Mouse (Mus musculus) erythroid progenitor cell, adult 5-6 weeks (primary cell): ENCODE measurements around the gene Tbc1d8b. TPM values are rescaled to one million over a fixed set of nuclear protein-coding genes. Genes with fewer than 3 reads are reported as not detected.
"Not testable (repeated sequence)": the region's sequence is repeated elsewhere in the genome, so short reads cannot be mapped to it uniquely, and the experiment has no call there.

Source experiments
- ATAC-seq: replicated peaks from 2 replicates; pipeline ENCODE4 v1.8.0; 2016; ENCODE audit warnings: moderate number of reproducible peaks, mild to moderate bottlenecking, moderate TSS enrichment, inconsistent platforms; ENCODE audit not compliant: poor library complexity, low FRiP score, severe bottlenecking
- total RNA-seq, 2 experiments: library from RNA; stranded (forward) in 1 of 2; stranded (reverse) in 1 of 2; fragments of 150-400 nt in 1 of 2; fragments of 186-747, 209-891 nt in 1 of 2; gene quantifications; 2 replicates each; pipeline versions ENCODE4 v1.2.3 to v1.2.4; 2015 to 2017; ENCODE audit warnings: low replicate concordance in 2 of 2

Tbc1d8b gene
- total RNA-seq (2015; ENCODE audit: low replicate concordance): 0.84 and 6.1 TPM in 2 replicates
- 1.6 and 2.4 TPM in 2 replicates for total RNA-seq (2017; ENCODE audit: low replicate concordance)

- peak; percentile 98 for ATAC-seq
These were observed at the start of gene Tbc1d8b for GRCm38 (mm10) chrX:139684775-139685695. Gene Tbc1d8b (plus strand): TSS chrX:139684996.

GRCm38 (mm10) chrX:139639744-139640143 is 45.1 kb upstream of the Tbc1d8b start:
- no peak for ATAC-seq

DNA sequence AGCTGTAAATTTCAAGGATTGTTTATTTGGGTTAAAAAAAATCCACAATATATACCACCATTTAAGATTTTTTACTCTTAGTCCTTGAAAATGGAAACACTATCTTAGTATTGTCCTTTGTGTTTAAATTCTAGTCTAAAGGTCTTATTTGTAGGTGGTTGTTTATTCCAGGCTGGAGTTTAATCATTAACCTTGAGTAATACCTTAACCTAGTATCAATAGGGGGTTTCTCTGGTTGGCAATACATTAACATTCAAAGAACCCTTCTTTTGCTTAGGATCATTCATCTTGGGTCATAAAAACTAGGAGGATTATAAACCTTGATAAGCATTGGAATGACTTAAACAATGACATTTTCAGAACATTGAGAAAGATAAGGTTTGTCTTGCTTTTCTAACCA is 44.4 kb upstream of the Tbc1d8b start:
- no peak for ATAC-seq

GRCm38 (mm10) chrX:139652226-139652625 is 32.6 kb upstream of the Tbc1d8b start:
- no peak for ATAC-seq

DNA sequence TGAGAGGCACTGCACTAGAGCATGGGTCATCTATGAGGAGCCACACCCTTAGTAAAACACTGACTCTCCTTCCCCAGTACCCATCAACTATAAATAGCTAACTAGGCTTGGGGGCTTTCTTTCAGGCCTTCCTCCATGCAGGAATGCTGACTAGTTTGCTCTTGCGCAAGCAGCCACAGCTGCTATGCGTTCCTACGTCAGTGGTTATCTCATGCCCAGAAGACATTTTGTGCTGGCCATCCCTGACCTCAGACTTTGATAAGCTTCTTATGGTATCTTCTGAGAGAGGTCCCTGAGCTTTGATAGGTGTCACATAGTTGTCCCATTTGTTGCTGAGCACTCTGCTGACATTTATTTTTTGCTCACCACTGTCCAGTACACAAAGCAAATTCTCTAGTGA is 31.5 kb upstream of the Tbc1d8b start:
- ATAC-seq: no peak

DNA sequence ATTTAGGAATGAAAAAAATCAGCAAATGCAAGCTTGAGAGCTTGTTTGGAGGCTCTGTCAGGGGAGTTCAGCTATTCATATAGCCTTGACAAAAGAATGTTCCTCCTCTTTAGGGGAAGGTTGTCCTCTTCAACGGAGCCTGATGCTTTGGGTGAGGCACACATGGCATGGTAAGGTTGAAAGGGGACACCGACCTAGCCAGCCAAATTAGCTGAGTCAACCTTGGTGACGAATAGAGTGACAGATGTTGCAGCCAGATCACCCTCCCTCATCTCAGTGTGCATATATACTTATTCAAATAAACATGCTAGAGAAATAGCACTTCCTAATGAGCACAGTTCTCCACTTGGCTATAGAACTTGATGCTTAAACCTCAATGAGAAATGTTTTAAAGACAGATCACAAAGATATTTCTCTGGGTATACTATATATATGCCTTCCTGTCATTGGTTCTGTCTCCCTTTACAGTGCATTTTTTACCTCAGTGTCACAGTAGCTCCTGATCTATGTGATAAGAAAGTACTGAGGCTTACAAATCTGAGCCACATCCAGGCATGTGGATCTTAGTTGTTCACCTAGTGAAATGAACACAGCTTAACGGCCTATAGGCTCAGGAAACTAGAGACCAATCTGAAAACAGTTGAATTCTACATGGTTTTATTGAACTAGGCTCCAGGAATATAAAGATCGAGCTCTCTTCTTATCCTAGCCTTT is 30.3 kb upstream of the Tbc1d8b start:
- ATAC-seq: no peak

GRCm38 (mm10) chrX:139662111-139662510 is 22.7 kb upstream of the Tbc1d8b start:
- no peak for ATAC-seq

- ATAC-seq: no peak
These were observed 19.0 kb upstream of the Tbc1d8b start for GRCm38 (mm10) chrX:139665829-139666228.

- no peak for ATAC-seq
These were observed 404 bp upstream of the Tbc1d8b start for GRCm38 (mm10) chrX:139684410-139684774.

GRCm38 (mm10) chrX:139714381-139714780 is 29.6 kb downstream of the Tbc1d8b start, which contains the start of gene Gm15013:
Gene Gm15013 (minus strand): TSS chrX:139714481.
- no peak for ATAC-seq

DNA sequence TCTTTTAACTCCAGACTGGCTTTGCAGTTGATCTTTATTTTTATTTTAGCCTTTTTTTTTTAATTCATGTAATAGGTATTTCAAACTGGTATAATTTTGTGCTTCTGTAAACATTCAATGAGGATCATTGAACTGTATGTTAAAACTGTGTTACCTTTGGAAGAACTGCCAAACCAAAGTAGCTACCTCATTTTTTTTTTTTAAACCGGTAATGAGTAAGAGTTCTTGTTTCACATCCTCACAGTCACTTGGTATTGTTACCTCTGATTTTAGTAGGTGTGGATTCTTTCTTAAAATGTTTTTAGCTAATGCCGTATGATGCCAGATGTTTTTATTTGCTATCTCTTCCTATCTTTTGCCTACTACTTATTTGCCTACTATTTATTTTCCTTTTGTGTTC is 37.6 kb downstream of the Tbc1d8b start:
- no peak for ATAC-seq

DNA sequence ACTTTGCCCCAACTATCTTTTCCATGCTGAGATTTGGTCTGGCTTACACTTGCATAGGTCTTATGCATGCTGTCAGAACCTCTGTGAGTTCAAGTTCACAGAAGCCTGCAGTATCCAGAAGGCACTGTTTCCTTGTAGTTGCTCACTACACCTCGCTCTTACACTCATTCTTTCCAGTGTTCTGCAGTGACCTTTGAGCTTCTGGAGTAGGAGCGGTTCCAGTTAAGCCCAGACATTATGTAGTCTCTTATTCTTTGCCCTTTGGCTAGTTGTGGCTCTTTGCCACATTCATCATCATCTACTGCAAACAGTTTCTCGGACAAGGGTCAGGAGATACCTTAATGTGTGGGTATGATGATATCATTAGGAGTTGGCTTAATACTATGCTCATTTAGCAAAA is 45.7 kb downstream of the Tbc1d8b start:
- ATAC-seq: no peak

DNA sequence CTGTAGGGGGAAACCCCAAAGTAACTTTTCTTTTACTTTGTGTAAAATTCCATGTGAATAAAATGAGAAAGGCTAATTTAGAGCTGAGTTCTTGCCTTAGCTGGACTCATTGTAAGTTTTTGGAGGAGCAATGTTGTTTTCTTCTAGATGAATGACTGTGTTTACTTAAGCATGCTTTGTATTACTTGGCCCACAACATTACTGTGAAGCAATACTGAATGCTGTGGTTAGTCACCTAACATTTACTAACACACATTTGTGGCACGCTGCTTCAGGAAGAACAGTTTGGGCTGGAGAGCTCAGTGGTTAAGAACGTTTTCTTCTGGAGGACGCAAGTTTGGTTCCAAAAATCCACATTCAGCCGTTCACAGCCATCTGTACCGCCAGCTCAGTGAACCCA is 52.3 kb downstream of the Tbc1d8b start:
- no peak for ATAC-seq

GRCm38 (mm10) chrX:139751855-139752254 is 67.1 kb downstream of the Tbc1d8b start:
- no peak for ATAC-seq

DNA sequence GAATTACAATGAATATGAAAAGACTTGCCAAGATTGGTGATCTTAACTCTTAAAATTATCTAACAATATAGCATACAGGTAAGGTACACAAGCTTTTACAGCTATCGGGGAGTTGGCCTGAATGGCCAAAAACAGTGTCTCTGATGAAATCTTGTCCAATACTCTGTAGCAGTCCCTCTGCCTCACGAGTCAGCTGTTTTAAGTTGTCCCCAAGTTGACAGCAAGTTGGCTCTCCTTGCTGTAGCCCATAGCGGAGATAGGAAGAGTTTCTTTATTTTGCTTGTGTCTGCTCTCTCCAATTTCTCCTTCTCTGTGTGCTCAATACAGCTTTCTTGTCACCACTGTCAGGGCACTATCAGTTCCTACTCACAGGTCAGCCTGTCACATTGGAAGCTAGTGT is 73.8 kb downstream of the Tbc1d8b start:
- not testable (repeated sequence) for ATAC-seq

DNA sequence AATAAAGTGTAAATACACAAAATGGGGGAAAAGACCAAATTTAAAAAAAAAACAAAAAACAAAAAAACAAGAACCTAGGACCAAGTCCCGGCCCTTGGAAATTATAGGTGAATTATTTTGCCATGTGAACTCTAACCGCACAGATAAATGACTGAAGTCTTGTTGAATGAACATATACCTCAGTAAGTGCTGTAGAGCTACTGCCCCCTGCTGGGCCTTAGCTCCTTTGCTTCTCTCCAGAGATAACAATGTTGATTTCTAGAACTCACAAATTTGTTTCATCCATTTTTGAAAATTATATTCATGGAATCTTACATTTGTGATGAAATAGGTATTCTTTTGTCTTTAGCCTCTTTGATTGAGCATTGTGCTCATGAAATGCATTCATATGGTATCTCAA is 77.8 kb downstream of the Tbc1d8b start:
- no peak for ATAC-seq

- ATAC-seq: no peak
These were observed 85.3 kb downstream of the Tbc1d8b start for GRCm38 (mm10) chrX:139769975-139770637.

GRCm38 (mm10) chrX:139774309-139775083 is 89.7 kb downstream of the Tbc1d8b start:
- peak; percentile 67 for ATAC-seq

- ATAC-seq: 0 out of 2 replicates have a peak, but pooled peaks have one; percentile 34
These were observed 90.4 kb downstream of the Tbc1d8b start for GRCm38 (mm10) chrX:139775084-139775612.
